Mouse (Mus musculus) myocyte (in vitro differentiated cells): ENCODE results near the gene Samd8.

ENCODE experiments used
- E2F4 ChIP-seq: IDR thresholded peaks from one replicate; pipeline ENCODE4 v1.6.1; 2011; ENCODE audit warnings: mild to moderate bottlenecking, control low read depth, moderate library complexity; ENCODE audit not compliant: insufficient read depth
- MAX ChIP-seq: IDR thresholded peaks from one replicate; pipeline ENCODE4 v1.6.1; 2011; ENCODE audit warnings: low read depth, mild to moderate bottlenecking, control low read depth
- MYOD1 ChIP-seq, 3 experiments: IDR thresholded peaks; one replicate each; pipeline ENCODE4 v1.6.1; 2011; ENCODE audit warnings: control low read depth in 2 of 3, low read depth in 2 of 3, mild to moderate bottlenecking in 2 of 3, moderate library complexity in 1 of 3; ENCODE audit not compliant: insufficient read length in 2 of 3, control insufficient read depth in 1 of 3
- MYOG ChIP-seq, 3 experiments: IDR thresholded peaks; one replicate each; pipeline ENCODE4 v1.6.1; 2011; ENCODE audit warnings: control low read depth in 2 of 3, low read depth in 2 of 3, mild to moderate bottlenecking in 2 of 3; ENCODE audit not compliant: insufficient read length in 2 of 3, control insufficient read depth in 1 of 3, insufficient read depth in 1 of 3
- POLR2A ChIP-seq: IDR thresholded peaks from one replicate; pipeline ENCODE4 v1.6.1; 2011; ENCODE audit warnings: low read depth, mild to moderate bottlenecking, control low read depth, moderate library complexity; ENCODE audit not compliant: insufficient read length
- TCF12 ChIP-seq: IDR thresholded peaks from one replicate; pipeline ENCODE4 v1.6.1; 2011; ENCODE audit warnings: mild to moderate bottlenecking, control low read depth; ENCODE audit not compliant: poor library complexity, insufficient read depth, severe bottlenecking
- TCF3 ChIP-seq: IDR thresholded peaks from one replicate; pipeline ENCODE4 v1.6.1; 2011; ENCODE audit warnings: low read depth, control low read depth; ENCODE audit not compliant: insufficient read length

DNA sequence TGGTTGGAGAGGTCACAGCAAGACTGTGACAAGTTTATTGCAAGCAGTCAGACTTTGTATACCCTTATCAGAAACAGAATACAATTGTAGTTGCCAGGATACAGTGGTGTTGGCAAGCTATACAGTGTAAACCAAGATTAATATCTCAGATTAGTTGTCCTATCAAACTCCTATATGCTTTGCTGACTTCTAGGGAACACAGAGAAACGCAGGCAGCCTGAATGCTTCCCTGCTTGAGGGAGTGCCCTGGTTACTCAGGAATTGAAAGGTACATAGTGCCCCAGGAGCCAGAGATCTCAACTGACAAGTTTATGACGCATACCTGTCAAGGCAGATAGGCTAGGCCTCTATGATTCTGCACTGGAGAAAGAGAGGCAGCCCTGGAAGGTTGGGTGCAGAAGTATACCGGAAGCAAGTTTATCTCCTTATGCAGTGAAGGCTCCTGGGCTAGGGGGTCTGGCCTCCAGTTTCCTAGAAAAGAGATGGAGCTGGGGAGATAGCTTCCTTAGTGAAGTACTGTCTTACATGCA is 56.4 kb downstream of the Samd8 start:
- TF ChIP-seq POLR2A: no peak
- TF ChIP-seq MYOG (IDR thresholded peaks at IDR 0.05; ENCODE audit: control insufficient read depth in 1 of 3, insufficient read depth in 1 of 3, insufficient read length in 2 of 3, low read depth in 2 of 3): no peak
- TF ChIP-seq MAX: no peak
- TF ChIP-seq TCF12: no peak
- TF ChIP-seq E2F4: no peak
- no peak for TF ChIP-seq MYOD1 (IDR thresholded peaks at IDR 0.05; ENCODE audit: control insufficient read depth in 1 of 3, insufficient read length in 2 of 3, low read depth in 2 of 3)
- TF ChIP-seq TCF3: no peak
